Mouse (Mus musculus) cerebellum, adult 2 months (tissue): ENCODE results near the gene Ebf1.

Experiments
- CTCF ChIP-seq: fragments of 200-500 bp; IDR thresholded peaks from 2 replicates; pipeline ENCODE4 v1.5.1; 2011; ENCODE audit warnings: low read depth, mild to moderate bottlenecking, control low read depth, low read length, moderate library complexity, borderline replicate concordance; ENCODE audit not compliant: insufficient read depth
- POLR2A ChIP-seq: fragments of 200-500 bp; IDR thresholded peaks from 2 replicates; pipeline ENCODE4 v1.6.1; 2011; ENCODE audit warnings: low read length, control low read depth, borderline replicate concordance; ENCODE audit not compliant: insufficient read depth

DNA sequence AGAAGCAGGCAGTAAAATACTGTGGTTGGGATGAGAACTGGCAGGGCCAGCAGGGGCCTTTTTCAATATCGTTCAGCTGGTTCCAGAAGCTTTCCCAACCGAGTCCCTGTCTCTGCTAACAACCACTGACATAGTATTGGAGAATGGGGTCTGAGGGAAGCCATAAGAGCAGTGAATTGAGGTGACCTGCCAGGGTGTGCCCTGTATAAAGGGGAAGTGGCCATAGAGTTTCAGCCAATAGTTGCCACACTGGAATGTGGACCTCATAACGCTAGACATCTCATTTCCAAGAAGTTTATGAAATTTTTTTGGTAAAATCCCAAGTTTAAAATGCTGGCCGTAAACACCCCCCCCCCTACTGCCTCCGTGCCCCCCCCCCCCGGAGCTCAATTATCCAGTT, 193.9 kb downstream of the Ebf1 start:
- no peak for TF ChIP-seq POLR2A
- no peak for TF ChIP-seq CTCF
